Mouse (Mus musculus): ENCODE data around the gene Vwa3b. TPM values are rescaled to one million over a fixed set of nuclear protein-coding genes. Genes with fewer than 3 reads are reported as not detected.

Vwa3b gene
- polyA plus RNA-seq, 1 experiment from 2014 or later: 0.24 TPM

DNA sequence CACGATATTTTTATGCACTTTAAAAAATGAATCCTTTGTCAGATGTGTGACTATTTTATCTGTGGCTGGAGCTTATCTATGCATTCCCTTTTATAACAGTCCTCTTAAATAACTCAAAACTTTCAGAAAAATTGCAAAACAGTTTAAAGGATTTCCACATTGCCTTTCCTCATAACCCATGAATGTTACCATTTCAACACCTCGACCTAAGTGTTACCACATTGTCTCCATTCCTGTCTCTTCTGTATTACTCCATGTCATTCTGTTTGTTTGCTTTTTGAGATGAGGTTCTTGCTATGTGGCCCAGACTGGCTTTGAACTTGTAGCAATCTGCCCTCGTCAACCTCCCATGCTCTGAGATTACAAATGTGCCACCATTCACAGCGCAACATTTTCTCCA, 175.0 kb downstream of the Vwa3b start:
- 71% methylated on average over 4 of the region's 4 CpGs for WGBS
- Histone ChIP-seq H3K9me3 (no peaks in the 10 kb centered on the region), H3K27me3 (replicated peaks) (no peaks in the 10 kb centered on the region), H3K4me1 (no peaks in the 10 kb centered on the region), H3K27ac (replicated peaks) (no peak overlapping the region), H3K36me3 (no peaks in the 10 kb centered on the region), H3K4me3 (no peak overlapping the region), H3K9ac (no peak overlapping the region), H3K4me2 (no peak overlapping the region)
- ATAC-seq (ENCODE audit: extremely low read depth, insufficient number of reproducible peaks, low FRiP score, low TSS enrichment): no peak

DNA sequence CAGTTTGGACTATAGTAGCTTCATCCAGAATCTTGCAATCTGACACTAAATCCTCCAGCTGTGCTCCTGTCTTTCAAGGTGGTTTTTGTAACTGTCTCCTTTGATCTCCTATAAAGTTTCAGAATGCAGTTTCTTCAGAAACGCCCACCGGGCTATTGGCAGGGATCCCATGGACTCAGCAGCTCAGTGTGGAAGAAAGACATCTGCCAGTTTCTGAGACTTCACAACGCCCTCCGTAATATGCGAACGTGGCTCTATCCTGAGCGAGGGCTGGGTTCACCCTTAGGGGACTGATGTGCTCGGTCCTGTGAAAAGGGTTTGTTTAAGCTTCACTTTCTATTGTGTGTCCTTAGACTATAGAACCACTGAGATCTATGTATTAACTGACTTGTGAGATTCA, 181.3 kb downstream of the Vwa3b start:
- Histone ChIP-seq H3K4me2 (no peak overlapping the region), H3K9me3 (no peaks in the 10 kb centered on the region), H3K27me3 (replicated peaks) (no peaks in the 10 kb centered on the region), H3K4me3 (no peak overlapping the region), H3K4me1 (no peaks in the 10 kb centered on the region), H3K9ac (no peak overlapping the region), H3K36me3 (no peaks in the 10 kb centered on the region), H3K27ac (replicated peaks) (no peak overlapping the region)
- no peak for ATAC-seq (ENCODE audit: extremely low read depth, insufficient number of reproducible peaks, low FRiP score, low TSS enrichment)
- WGBS: 74% methylated on average over 8 of the region's 8 CpGs

DNA sequence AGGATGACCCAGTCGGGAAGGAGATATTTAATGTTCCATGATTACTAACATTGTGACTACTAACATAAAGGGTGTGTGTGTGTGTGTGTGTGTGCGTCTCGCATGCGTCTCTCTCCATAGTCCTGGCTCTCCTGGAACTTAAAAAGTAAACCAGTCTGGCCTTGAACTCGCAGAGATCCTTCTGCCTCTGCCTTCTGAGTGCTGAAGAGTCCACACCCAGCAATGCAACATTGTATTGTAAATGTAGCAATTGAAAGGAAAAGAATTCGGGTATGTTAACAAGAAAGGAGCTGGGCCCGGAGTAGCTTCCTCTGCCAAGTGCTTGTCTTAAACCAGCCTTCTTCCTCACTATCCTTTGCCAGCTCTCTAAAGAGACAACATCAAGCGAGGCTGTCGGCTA, 186.0 kb downstream of the Vwa3b start:
- H3K9me3 ChIP-seq: no peaks in the 10 kb centered on the region
- no peak overlapping the region for H3K4me3 ChIP-seq
- no peaks in the 10 kb centered on the region for H3K4me1 ChIP-seq
- no peak overlapping the region for H3K4me2 ChIP-seq
- H3K36me3 ChIP-seq: no peaks in the 10 kb centered on the region
- WGBS: 80% methylated on average over 9 of the region's 9 CpGs
- no peak for ATAC-seq (ENCODE audit: extremely low read depth, insufficient number of reproducible peaks, low FRiP score, low TSS enrichment)
- 0 out of 2 replicates have a peak, but pooled peaks cover 14% of the 10 kb centered on the region for H3K27me3 ChIP-seq (replicated peaks)
- no peak overlapping the region for H3K9ac ChIP-seq
- no peak overlapping the region for H3K27ac ChIP-seq (replicated peaks)

DNA sequence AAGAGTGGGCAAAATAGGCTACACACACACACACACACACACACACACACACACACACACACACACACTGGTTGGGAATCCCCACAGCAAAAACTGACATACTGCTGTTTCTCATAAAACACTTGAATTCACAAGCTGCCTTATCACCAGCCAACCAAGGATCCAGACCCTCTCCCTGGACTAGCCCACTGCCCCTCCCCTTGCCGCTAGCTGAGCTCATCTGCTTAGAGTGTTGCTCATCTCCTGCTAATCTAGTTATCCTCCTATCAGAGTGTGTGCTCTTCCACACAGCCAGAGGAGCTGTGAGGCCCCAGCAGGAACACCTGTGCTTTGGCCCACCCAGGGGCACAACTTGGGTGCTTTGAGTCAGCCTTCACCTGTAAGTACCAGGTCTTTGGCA, 187.7 kb downstream of the Vwa3b start, which contains the start of gene Cnga3:
Cnga3 (plus strand) TSS at position 291 of the 400 bp plus-strand sequence.
- 48% methylated on average over 1 of the region's 1 CpGs for WGBS
- Histone ChIP-seq H3K36me3 (no peaks in the 10 kb centered on the region), H3K9me3 (no peaks in the 10 kb centered on the region), H3K4me3 (no peak within 1 kb of the TSS), H3K9ac (no peak within 1 kb of the TSS), H3K27ac (replicated peaks) (no peak within 1 kb of the TSS), H3K4me2 (no peak within 1 kb of the TSS), H3K27me3 (replicated peaks) (peaks cover 24% of the 10 kb centered on the region), H3K4me1 (no peaks in the 10 kb centered on the region)
- no peak for ATAC-seq (ENCODE audit: extremely low read depth, insufficient number of reproducible peaks, low FRiP score, low TSS enrichment)

DNA sequence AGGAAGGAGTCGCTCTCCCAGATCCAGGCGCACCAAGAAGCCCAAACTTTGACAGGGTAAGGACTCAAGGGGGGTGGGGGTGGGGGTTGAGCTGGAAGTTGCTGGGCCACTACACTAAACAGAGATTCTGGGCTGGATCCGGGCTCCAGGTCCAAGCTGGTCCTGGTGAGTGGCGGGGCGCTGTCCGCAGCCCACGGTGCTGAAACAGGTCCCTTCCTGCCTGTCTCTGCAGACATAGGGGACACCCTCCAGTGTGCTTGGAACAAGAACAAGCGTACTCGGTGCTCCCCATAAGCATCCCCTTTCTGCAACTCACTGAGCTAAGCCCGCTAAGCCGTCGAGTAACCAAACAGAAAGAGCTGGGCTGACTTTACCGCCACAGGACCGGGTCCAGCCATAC, 192.0 kb downstream of the Vwa3b start:
- H3K9me3 ChIP-seq: no peaks in the 10 kb centered on the region
- 4% methylated on average over 14 of the region's 14 CpGs for WGBS
- H3K27me3 ChIP-seq (replicated peaks): peaks cover 35% of the 10 kb centered on the region
- no peak for ATAC-seq (ENCODE audit: extremely low read depth, insufficient number of reproducible peaks, low FRiP score, low TSS enrichment)
- no peak overlapping the region for H3K9ac ChIP-seq
- H3K4me1 ChIP-seq: no peaks in the 10 kb centered on the region
- no peak overlapping the region for H3K4me2 ChIP-seq
- no peak overlapping the region for H3K4me3 ChIP-seq
- no peaks in the 10 kb centered on the region for H3K36me3 ChIP-seq
- no peak overlapping the region for H3K27ac ChIP-seq (replicated peaks)

DNA sequence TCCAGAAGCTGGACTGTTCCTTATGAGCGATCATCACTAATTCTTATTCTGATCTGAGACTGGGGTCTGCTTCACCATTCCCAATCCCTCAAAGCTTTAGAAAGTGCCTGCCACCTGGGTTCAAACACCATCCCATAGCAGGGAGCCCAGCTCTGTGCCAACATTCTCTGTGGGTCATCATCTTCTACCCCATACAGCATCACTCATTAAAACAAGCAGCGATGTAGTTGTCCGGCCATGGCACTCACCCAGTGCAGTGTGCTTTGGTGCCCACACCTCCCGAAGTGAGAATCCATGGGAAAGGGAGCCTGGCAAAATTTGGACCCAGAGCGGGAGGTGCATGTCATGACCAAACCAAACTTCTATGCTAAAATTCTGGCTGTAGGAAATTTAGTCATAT, 193.2 kb downstream of the Vwa3b start:
- Histone ChIP-seq H3K9me3 (no peaks in the 10 kb centered on the region), H3K4me2 (no peak overlapping the region), H3K4me1 (no peaks in the 10 kb centered on the region), H3K36me3 (no peaks in the 10 kb centered on the region), H3K27ac (replicated peaks) (no peak overlapping the region), H3K4me3 (no peak overlapping the region), H3K27me3 (replicated peaks) (peaks cover 35% of the 10 kb centered on the region), H3K9ac (no peak overlapping the region)
- no peak for ATAC-seq (ENCODE audit: extremely low read depth, insufficient number of reproducible peaks, low FRiP score, low TSS enrichment)
- WGBS: 85% methylated on average over 5 of the region's 5 CpGs

DNA sequence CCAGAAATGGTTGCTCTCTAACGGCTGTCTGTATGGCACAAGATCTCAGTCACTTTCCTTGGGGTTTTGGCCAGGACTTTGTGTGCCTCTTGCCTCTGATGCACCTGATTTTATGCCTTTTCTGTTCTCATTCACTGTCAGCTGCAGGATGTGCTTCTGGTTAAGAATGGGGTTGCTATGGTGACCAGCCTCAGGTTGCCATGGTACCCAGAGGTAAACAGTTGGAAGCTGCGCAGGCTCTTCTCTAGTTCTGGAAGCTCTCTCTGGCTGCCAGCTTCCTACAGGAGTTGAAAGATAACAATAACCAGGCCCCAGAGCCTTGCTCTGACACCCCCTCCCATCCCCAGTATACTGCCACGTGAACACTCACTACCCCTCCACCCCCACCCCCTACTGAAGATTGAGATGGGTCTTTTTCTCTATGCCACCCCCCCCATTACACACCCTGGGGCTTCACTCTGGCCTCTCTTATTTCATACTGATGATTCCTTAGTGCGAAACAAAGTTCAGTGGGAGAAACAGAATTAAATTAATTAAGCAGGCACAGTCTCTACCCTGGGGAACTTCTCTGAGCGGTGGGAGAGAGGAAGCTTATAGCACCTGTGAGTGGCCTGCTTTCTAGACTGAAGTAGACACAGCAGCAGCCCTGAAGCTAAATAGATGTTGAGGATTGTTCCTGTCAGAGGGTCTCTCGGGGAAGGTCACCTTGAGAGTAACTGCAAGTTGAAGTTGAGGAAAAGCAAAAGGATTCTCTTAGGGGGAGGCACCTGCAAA, 193.9 kb downstream of the Vwa3b start:
- Histone ChIP-seq H3K4me1 (no peaks in the 10 kb centered on the region), H3K4me3 (no peak overlapping the region), H3K4me2 (no peak overlapping the region), H3K27ac (replicated peaks) (no peak overlapping the region), H3K9me3 (no peaks in the 10 kb centered on the region), H3K36me3 (no peaks in the 10 kb centered on the region), H3K27me3 (replicated peaks) (peaks cover 32% of the 10 kb centered on the region), H3K9ac (no peak overlapping the region)
- WGBS: 45% methylated on average over 6 of the region's 6 CpGs
- ATAC-seq (ENCODE audit: extremely low read depth, insufficient number of reproducible peaks, low FRiP score, low TSS enrichment): no peak

DNA sequence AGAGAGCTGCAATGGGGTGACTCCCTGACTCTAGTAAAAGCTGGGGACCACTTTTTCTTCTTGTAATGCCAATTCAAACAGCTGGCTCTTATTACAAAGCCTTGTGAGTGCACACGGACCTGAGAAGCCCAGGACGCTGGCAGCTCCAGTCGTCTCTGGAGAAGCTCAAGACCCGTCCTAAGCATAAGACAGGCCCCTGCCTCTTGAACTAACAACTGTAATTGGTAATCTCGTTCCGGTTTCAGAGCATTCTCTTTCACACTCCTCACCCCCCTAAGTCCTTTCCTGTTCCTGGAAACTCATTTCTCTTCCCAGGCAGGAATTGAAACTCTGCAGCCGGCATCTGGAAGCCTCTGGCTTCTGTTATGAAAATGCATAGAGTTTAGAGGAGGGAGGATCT, 195.6 kb downstream of the Vwa3b start:
- Histone ChIP-seq H3K4me2 (no peak overlapping the region), H3K9ac (no peak overlapping the region), H3K9me3 (no peaks in the 10 kb centered on the region), H3K27ac (replicated peaks) (no peak overlapping the region), H3K36me3 (no peaks in the 10 kb centered on the region), H3K4me1 (no peaks in the 10 kb centered on the region), H3K27me3 (replicated peaks) (peaks cover 26% of the 10 kb centered on the region), H3K4me3 (no peak overlapping the region)
- no peak for ATAC-seq (ENCODE audit: extremely low read depth, insufficient number of reproducible peaks, low FRiP score, low TSS enrichment)
- WGBS: 41% methylated on average over 7 of the region's 7 CpGs

DNA sequence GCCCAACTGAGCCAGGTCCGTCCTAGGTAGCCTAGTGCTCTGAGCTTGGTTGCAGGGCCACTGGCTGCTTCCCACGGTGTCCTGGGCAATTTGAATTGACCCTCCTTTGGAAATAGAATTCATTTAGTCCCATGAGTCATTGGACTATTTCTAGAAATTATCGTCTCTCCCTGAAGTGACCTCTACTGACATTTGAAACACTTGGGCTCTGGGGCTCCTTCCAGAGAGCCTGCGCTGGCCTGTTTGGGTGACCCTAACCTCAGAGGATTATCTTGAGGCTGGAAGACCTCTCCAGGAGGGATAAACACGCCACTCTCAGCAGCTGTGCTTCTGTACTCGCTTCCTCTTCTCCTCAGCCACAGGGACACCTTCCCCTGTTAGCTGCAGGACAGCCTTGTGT, 204.0 kb downstream of the Vwa3b start:
- H3K36me3 ChIP-seq: no peaks in the 10 kb centered on the region
- no peak for ATAC-seq (ENCODE audit: extremely low read depth, insufficient number of reproducible peaks, low FRiP score, low TSS enrichment)
- no peak overlapping the region for H3K9ac ChIP-seq
- H3K4me2 ChIP-seq: no peak overlapping the region
- peaks cover 22% of the 10 kb centered on the region; the same call in 1 of the 2 replicates for H3K27me3 ChIP-seq (replicated peaks)
- no peaks in the 10 kb centered on the region for H3K4me1 ChIP-seq
- no peak overlapping the region for H3K4me3 ChIP-seq
- H3K27ac ChIP-seq (replicated peaks): no peak overlapping the region
- H3K9me3 ChIP-seq: peaks cover 6% of the 10 kb centered on the region; the same call in 1 of the 2 replicates
- WGBS: 52% methylated on average over 6 of the region's 6 CpGs

DNA sequence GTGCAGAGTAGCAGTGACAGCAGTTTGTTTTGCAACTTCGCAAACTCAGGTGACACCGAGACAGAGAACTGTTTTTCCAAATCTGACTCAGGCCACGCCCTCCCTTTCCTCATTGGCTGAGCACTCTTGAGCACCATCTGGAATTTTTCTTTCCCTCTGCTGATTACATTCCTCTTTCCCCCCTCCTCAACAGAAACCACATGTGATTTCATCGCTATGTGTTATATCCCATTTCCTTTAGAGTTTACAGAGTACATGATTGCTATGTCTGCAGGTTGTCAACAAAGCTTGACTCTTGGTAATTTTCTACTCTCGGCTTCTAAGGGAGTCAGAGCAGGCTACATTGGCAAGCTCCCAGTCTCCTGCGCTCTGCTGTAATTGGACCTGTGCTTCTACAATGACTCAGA, 204.9 kb downstream of the Vwa3b start:
- H3K9ac ChIP-seq: no peak overlapping the region
- H3K4me3 ChIP-seq: no peak overlapping the region
- ATAC-seq (ENCODE audit: extremely low read depth, insufficient number of reproducible peaks, low FRiP score, low TSS enrichment): no peak
- no peaks in the 10 kb centered on the region for H3K36me3 ChIP-seq
- no peak overlapping the region for H3K27ac ChIP-seq (replicated peaks)
- WGBS: 43% methylated on average over 6 of the region's 6 CpGs
- H3K9me3 ChIP-seq: peaks cover 6% of the 10 kb centered on the region; the same call in 1 of the 2 replicates
- H3K27me3 ChIP-seq (replicated peaks): peaks cover 22% of the 10 kb centered on the region; the same call in 1 of the 2 replicates
- no peaks in the 10 kb centered on the region for H3K4me1 ChIP-seq
- no peak overlapping the region for H3K4me2 ChIP-seq
